Mouse (Mus musculus) Patski (cell line): ENCODE data around the gene Zrsr1. TPM values are rescaled to one million over a fixed set of nuclear protein-coding genes. Genes with fewer than 3 reads are reported as not detected.

Source experiments
- ATAC-seq: fragments of 100-300 bp; one replicate; pipeline ENCODE4 v1.8.0; 2021
- CTCF ChIA-PET: fragments of 350-600 bp; sonication (Branson Sonifier 250); formaldehyde crosslinking; loops from one replicate; lab custom pipeline; 2022; ENCODE audit warnings: inconsistent platforms; lab: Charles Lee
- POLR2A ChIA-PET: fragments of 350-600 bp; sonication (Branson Sonifier 250); formaldehyde crosslinking; loops from one replicate; lab custom pipeline; 2022; ENCODE audit warnings: antibody characterized with exemption, inconsistent platforms; lab: Charles Lee
- DNase-seq: peaks from one replicate; pipeline ENCODE4 v3.0.0-alpha.2; 2011; ENCODE audit warnings: low read depth, low spot score
- H3K27me3 ChIP-seq: fragments of 371-371 bp; one replicate; pipeline ENCODE4 v1.5.1; 2021
- CTCF ChIP-seq: fragments of 100-300 bp; IDR thresholded peaks from one replicate; pipeline ENCODE4 v1.5.1; 2021
- in situ Hi-C: fragments of 300-500 bp; cut with MboI; formaldehyde crosslinking; loops from 3 replicates; pipeline ENCODE4 v1.11.1; 2018; ENCODE audit warnings: low pct_unique_long_range_greater_than_20kb, mixed read lengths
- polyA plus RNA-seq: library from polyadenylated mRNA; unstranded; gene quantifications from one replicate; pipeline ENCODE4 v1.2.3, GENCODE M21; 2021

The Zrsr1 gene
- polyA plus RNA-seq, 1 experiment from 2014 or later, result 23.6 TPM

DNA sequence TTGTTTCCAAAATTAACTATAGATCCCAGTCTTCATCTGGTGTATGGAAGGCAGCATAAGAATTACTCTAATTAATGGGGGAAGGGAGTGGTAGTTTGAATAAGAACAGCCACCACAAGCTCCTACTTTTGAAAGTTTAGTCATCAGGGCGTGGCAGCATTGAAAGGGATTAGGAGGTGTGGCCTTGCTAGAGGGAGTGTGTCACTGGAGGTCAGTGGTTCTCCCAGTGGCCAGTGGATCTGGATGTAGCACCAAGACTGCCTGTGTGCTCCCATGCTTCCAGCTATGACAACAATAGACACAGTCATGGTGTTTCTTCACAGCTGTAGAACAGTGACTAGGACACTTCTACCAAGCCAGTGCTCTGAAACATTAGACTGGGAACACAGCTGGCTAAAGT lies 22.7 kb upstream of the Zrsr1 start:
- ChIA-PET POLR2A (no interaction called here), CTCF (interaction anchor here (1.5 kb wide), 1 partner anchor 328 kb away, joined by 4 read pairs; no protein-coding TSS in a partner anchor)
- no peak for TF ChIP-seq CTCF
- no peak for ATAC-seq
- H3K27me3 ChIP-seq, result no peaks in the 10 kb centered on the region
- DNase-seq, result no peak
- in situ Hi-C loops, result no loop called here

DNA sequence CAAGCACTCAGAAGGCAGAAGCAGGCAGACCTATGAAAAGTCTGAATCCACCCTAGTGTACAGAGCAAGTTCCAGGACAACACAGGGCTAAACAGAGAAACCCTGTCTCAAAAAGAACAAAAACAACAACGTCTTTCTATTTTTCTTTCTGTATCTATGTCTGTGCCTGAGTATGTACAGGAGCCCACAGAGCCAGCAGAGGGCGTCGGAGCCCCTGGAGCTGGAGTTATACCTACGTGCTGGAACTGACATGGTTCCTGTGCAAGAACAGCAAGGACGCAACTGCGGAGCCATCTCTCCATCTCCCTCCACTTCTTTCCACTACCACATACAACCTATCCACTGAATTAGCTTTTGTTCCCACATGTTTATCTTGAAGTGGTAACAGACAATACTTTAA lies 21.7 kb upstream of the Zrsr1 start:
- TF ChIP-seq CTCF, result no peak
- H3K27me3 ChIP-seq, result no peaks in the 10 kb centered on the region
- in situ Hi-C loops, result loop anchor here (5.0 kb wide), 1 partner anchor 78 kb away; no protein-coding TSS in a partner anchor
- CTCF ChIA-PET, result interaction anchor here (0.8 kb wide), 1 partner anchor 318 kb away, joined by 3 read pairs; no protein-coding TSS in a partner anchor
- DNase-seq, result no peak
- no peak for ATAC-seq
- POLR2A ChIA-PET, result no interaction called here

DNA sequence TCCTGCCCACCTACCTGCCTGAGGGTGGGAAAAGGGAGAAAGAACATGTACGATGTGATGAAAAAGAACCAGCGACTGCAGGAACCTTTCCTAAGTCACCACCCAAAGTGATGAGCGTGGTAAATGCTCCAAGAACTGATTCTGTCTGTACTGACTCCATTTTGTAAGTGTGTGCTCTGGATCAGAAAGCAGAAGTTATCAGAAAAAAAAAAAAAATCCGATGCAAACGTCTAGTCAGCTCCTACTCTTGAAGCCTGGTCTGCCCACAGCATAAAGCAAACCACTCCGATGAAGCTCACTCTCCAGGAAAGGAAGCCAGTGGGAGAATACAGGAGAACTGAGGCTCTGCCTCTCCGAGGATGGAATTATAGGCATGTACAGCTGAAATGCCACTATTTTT lies 19.1 kb upstream of the Zrsr1 start:
- DNase-seq, result no peak
- ChIA-PET CTCF (no interaction called here), POLR2A (no interaction called here)
- H3K27me3 ChIP-seq, result no peaks in the 10 kb centered on the region
- no peak for ATAC-seq
- in situ Hi-C loops, result loop anchor here (5.0 kb wide), 1 partner anchor 80 kb away; no protein-coding TSS in a partner anchor
- no peak for TF ChIP-seq CTCF

DNA sequence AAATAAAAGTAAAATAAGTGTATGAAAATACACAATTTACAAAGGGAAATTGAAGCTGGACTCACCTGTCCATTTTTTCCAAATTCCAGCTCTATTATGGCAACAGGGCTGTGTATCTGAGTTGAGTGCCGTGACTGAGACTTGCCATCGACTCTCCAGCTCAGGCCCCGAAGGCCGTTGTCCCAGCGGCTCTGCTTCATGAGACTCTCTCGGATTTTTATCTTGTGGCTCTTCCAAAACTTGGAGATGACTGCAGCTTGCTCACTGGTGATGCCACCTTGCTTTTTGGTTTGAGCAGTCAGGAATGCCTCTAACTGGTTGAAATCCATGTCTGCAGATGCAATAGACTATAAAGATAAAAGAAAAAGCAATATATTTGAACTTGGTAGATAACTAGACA lies 15.5 kb upstream of the Zrsr1 start:
- ChIA-PET CTCF (interaction anchor here (0.6 to 6.1 kb wide), 22 partner anchors 8 to 505 kb away, joined by 3 to 52 read pairs (median 4); partner anchors contain the start of genes Commd1 and Gm28048), POLR2A (no interaction called here)
- H3K27me3 ChIP-seq, result no peaks in the 10 kb centered on the region
- TF ChIP-seq CTCF, result no peak
- DNase-seq, result no peak
- in situ Hi-C loops, result no loop called here
- no peak for ATAC-seq

DNA sequence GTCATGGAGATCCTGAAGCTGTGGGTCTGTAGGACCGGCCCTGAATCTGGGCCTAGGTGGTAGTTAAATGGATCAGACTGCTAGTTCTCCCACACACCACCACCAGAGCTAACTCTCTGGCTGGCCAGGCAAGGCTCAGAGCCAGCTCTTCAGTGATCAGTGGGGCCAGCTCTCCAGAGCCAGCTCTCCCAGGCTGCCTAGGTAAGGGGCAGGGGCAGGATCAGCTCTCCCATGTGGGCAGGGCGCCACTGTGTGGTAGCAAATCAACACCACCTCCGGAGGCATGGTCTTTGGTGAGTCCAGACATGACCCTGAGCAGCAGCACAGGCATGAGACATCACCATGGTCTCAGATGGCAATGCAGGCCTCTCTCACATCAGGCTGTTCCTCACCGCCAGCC lies 15.0 kb upstream of the Zrsr1 start:
- H3K27me3 ChIP-seq, result no peaks in the 10 kb centered on the region
- ATAC-seq (peak; percentile 94), DNase-seq (no peak)
- ChIA-PET POLR2A (interaction anchor here (0.6 kb wide), 1 partner anchor 112 kb away, joined by 3 read pairs; no protein-coding TSS in a partner anchor), CTCF (interaction anchor here (0.6 to 6.1 kb wide), 25 partner anchors 8 to 505 kb away, joined by 3 to 52 read pairs (median 4); partner anchors contain the start of genes Commd1 and Gm28048)
- peak; percentile 88 for TF ChIP-seq CTCF
- in situ Hi-C loops, result no loop called here

DNA sequence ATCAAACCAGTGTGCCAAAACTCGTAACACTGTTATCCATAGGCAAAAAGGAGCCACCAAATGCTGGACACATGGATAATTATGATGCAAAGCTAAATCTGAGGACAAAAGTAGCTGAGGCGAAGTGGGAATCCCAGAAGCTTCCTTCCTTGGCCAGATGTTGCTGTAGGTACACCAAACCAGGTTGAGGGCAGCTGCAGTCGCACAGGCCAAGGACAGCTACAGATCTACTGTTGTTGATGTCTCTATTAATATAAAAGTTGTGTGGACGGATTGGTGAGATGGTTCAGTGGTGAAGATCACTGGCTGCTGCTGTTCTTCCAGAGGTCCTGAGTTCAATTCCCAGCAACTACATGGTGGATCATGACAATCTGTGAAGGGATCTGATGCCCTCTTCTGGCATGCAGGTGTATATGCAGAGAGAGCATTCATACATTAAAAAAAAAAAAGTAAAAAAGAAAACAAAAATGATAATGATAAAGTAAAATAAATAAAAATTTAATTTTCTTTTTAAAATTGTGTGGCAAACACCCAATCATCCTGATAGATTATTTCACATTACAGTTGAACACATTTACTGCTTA lies 13.9 kb upstream of the Zrsr1 start:
- DNase-seq (no peak), ATAC-seq (no peak)
- H3K27me3 ChIP-seq, result no peaks in the 10 kb centered on the region
- POLR2A ChIA-PET, result interaction anchor here (0.6 to 0.8 kb wide), 2 partner anchors 98 to 113 kb away, joined by 3 to 6 read pairs; no protein-coding TSS in a partner anchor
- CTCF ChIA-PET, result interaction anchor here (0.6 to 6.1 kb wide), 7 partner anchors 111 to 332 kb away, joined by 3 to 52 read pairs (median 4); no protein-coding TSS in a partner anchor
- in situ Hi-C loops, result no loop called here
- TF ChIP-seq CTCF, result peak; percentile 67

DNA sequence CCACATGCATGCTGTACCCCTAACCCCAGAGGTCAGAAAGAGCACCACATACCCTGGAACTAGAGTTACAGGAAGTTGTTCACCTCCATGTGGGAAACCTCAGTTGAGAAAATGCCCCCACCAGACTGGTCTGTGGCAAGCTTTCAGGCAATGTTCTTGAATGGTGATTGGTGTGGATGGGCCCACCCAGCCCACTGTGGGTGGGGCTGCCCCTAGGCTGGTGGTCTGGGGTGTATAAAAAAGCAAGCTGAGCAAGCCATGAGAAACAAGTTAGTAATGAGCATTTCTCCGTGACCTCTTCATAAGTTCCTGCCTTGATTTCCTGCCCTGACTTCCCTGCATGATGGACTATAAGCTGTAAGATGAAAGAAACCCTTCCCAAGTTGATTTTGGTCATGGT lies 9.7 kb upstream of the Zrsr1 start:
- ATAC-seq, result no peak
- TF ChIP-seq CTCF, result no peak
- no peaks in the 10 kb centered on the region for H3K27me3 ChIP-seq
- CTCF ChIA-PET, result interaction anchor here (0.8 kb wide), 1 partner anchor 269 kb away, joined by 3 read pairs; no protein-coding TSS in a partner anchor
- no peak for DNase-seq
- in situ Hi-C loops, result loop anchor here (10.0 kb wide), 2 partner anchors 267 to 737 kb away; no protein-coding TSS in a partner anchor
- POLR2A ChIA-PET, result no interaction called here

DNA sequence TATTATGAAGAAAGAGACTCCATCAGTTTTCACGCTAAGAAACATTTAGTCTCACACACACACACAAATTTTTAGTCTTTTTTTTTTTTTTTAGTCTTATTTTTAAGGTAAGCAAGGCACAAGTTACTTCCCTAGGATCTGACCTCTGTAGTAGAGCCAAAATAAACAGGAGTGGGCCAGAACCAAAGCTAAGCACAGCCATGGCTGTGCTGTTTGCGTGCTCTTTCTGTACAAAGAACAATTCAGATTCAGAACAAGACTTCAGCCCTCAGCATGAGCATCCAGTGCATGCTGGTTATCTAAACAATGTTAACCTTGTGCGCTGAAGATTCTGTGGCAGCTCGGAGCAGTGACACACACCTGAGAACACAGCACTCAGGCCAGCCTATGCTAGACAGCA lies 7.4 kb upstream of the Zrsr1 start:
- CTCF ChIA-PET, result interaction anchor here (1.1 to 1.3 kb wide), 3 partner anchors 23 to 333 kb away, joined by 3 to 5 read pairs (median 3); no protein-coding TSS in a partner anchor
- POLR2A ChIA-PET, result no interaction called here
- in situ Hi-C loops, result loop anchor here (10.0 kb wide), 2 partner anchors 270 to 740 kb away; no protein-coding TSS in a partner anchor
- no peaks in the 10 kb centered on the region for H3K27me3 ChIP-seq
- DNase-seq, result no peak
- ATAC-seq, result no peak
- no peak for TF ChIP-seq CTCF

DNA sequence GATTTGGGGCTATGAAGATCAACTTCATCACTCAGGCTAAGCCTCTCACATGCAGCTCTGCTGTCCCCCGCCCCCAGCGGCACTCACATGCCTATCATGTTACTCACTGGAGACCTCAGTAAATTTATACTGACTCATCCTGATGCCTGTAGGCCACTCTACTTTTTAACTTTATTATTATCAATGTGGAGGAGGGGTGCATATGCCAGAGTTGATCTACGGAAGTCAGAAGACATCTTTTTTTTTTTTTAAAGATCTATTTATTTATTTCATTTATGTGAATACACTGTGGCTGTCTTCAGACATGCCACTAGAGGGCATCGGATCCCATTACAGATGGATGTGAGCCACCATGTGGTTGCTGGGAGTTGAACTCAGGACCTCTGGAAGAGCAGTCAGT lies 6.3 kb upstream of the Zrsr1 start:
- ChIA-PET CTCF (interaction anchor here (0.8 to 1.3 kb wide), 8 partner anchors 9 to 347 kb away, joined by 3 to 5 read pairs (median 3); no protein-coding TSS in a partner anchor), POLR2A (no interaction called here)
- TF ChIP-seq CTCF, result peak; percentile 67
- DNase-seq (no peak), ATAC-seq (peak; percentile 94)
- in situ Hi-C loops, result loop anchor here (5.0 to 10.0 kb wide), 3 partner anchors 271 to 741 kb away; no protein-coding TSS in a partner anchor
- H3K27me3 ChIP-seq, result no peaks in the 10 kb centered on the region

DNA sequence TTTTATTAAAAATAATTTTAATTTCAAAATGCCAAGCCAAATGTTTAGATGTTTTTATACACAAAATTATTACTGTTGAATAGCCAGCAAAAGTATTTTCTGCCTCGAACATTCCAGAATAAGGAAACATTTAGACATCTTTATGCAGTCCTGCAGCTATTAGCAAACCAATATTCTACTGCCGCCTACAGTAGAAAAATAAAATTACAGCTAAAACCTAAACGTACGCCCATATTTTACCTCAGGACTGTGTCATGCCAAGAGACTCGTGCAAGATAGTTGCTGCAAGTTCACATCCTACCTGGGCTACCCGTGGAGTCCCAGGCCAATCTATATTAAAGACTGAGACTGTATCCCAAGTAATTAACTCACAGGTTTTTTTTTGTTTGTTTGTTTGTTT lies 2.3 kb upstream of the Zrsr1 start:
- no peaks in the 10 kb centered on the region for H3K27me3 ChIP-seq
- TF ChIP-seq CTCF, result no peak
- POLR2A ChIA-PET, result no interaction called here
- DNase-seq (no peak), ATAC-seq (no peak)
- CTCF ChIA-PET, result interaction anchor here (0.6 to 3.4 kb wide), 3 partner anchors 12 to 339 kb away, joined by 3 to 14 read pairs (median 3); partner anchors contain the start of genes Commd1 and Gm28048
- in situ Hi-C loops, result loop anchor here (5.0 to 10.0 kb wide), 3 partner anchors 275 to 745 kb away; no protein-coding TSS in a partner anchor

DNA sequence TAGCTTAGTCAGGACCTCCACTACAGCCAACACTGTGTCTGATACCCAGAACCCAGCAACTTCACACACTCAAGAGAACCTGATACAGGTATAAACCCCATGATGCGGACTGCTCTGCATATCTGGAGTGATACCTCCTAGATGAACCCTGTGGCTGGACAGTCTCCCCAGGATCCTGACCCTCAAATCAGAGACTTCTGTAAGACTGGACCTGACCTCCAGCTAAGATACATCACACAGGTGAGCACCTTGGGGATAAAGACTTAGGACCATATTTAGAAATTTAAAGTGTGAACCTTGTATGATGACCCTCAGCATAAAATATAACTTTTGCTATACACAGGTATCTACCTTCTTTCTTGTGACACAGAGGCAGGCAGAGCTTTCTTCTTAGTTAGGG lies 1.3 kb upstream of the Zrsr1 start:
- in situ Hi-C loops, result no loop called here
- POLR2A ChIA-PET, result no interaction called here

More for the DNA sequence above, 1.3 kb upstream of the Zrsr1 start:
- ATAC-seq, result no peak
- no peak for TF ChIP-seq CTCF
- no peak for DNase-seq
- CTCF ChIA-PET, result interaction anchor here (1.4 to 3.4 kb wide), 2 partner anchors 140 to 340 kb away, joined by 3 to 14 read pairs; no protein-coding TSS in a partner anchor
- no peaks in the 10 kb centered on the region for H3K27me3 ChIP-seq
